Mouse (Mus musculus): ENCODE data around the gene Nyap2.

DNA sequence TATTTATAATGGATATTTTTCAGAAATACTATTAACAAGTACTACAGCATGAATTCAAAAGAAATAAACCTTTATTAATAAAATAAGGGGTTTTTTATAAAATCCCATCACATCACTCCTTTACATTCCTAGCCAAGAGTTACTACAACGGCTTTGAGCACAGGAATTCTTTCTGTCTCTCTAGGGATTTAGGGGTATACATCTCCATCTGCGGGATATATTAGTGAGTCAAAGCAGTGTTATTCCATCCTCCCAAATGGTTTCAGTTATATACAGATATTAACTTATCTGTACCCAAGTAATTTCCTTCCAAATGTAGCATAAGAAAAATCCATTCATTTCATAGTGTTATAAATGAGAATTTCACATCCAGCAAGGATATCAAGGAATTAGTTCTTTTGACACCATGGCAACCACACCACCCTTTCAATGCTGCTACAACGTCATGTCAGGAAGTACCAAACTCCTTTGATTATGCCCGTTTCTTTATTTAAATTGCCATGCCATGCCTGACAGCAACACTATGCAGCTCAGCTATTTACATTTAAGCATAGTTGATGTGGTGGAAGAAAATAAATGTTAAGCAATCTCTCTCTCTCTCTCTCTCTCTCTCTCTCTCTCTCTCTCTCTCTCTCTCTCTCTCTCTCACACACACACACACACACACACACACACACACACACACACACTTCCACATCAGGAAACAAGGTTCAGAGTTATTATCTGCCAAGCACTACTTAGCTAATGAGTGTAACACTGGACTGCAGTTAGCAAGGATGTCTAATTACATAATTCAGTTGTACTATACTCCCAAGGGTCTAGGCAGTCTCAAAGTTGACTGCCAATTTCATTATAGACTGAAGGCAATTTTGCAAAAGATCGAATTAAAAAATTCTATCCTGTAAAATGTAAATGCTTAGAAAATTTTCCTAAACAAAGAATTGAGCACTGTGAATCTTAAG, 33.6 kb upstream of the Nyap2 start:
- TF ChIP-seq FLI1 (IDR thresholded peaks at IDR 0.05; ENCODE audit: low read length), result no peak
- no peak for TF ChIP-seq GATA1 (IDR thresholded peaks at IDR 0.05; ENCODE audit: borderline replicate concordance, low read length)
